Mouse (Mus musculus): ENCODE data around the gene Lsm3. TPM values are rescaled to one million over a fixed set of nuclear protein-coding genes. Genes with fewer than 3 reads are reported as not detected.

Gene Lsm3
- polyA plus RNA-seq (2015; fragmentation: Nextera tagmentation; extraction: Ambion mirVana): 158 and 224 TPM in 2 replicates

GRCm38 (mm10) chr6:91515545-91516449, at the start of gene Lsm3, which contains the start of gene Xpc:
TSS of gene Lsm3 (plus strand) at chr6:91515928.
TSS of gene Xpc (minus strand) at chr6:91515888.

GRCm38 (mm10) chr6:91472868-91473804, 42.6 kb upstream of the Lsm3 start, which contains the start of the genes Chchd4 and Tmem43:
TSS of gene Chchd4 (minus strand) at chr6:91473546.
TSS of gene Tmem43 (plus strand) at chr6:91473703.

Other genes starting within 250 kb of the Lsm3 start
- gene Wnt7a, start 104.6 kb upstream of the Lsm3 start, polyA plus RNA-seq (2015; fragmentation: Nextera tagmentation; extraction: Ambion mirVana): 0.04 TPM in 1 of 2 replicates, not detected in the other
- 18.1 and 27.4 TPM in 2 replicates for gene Chchd4, start 42.4 kb upstream of the Lsm3 start, polyA plus RNA-seq (2015; fragmentation: Nextera tagmentation; extraction: Ambion mirVana)
- gene Tmem43, start 42.2 kb upstream of the Lsm3 start, polyA plus RNA-seq (2015; fragmentation: Nextera tagmentation; extraction: Ambion mirVana): 41.6 and 48.9 TPM in 2 replicates
- 13.4 and 17.6 TPM in 2 replicates for gene Xpc, start within 50 bp of the Lsm3 start, polyA plus RNA-seq (2015; fragmentation: Nextera tagmentation; extraction: Ambion mirVana)
- gene Slc6a6, start 168.1 kb downstream of the Lsm3 start, polyA plus RNA-seq (2015; fragmentation: Nextera tagmentation; extraction: Ambion mirVana): 148 and 200 TPM in 2 replicates